Mouse (Mus musculus): Measurements from ENCODE around the gene Oscp1. TPM values are rescaled to one million over a fixed set of nuclear protein-coding genes. Genes with fewer than 3 reads are reported as not detected.

The Oscp1 gene
- polyA plus RNA-seq, 1 experiment, result 12.8 TPM

GRCm38 (mm10) chr4:126111153-126111549, 52.8 kb downstream of the Oscp1 start:
- H3ac ChIP-seq (ENCODE audit: control insufficient read depth, insufficient read length), result no peak overlapping the region
- peaks cover 87% of the 10 kb centered on the region for H3K79me2 ChIP-seq (ENCODE audit: control insufficient read depth, insufficient read depth)
- no peaks in the 10 kb centered on the region for H3K27me3 ChIP-seq (ENCODE audit: control insufficient read depth, insufficient read depth, insufficient read length)
- TF ChIP-seq CEBPB (IDR thresholded peaks at IDR 0.05; ENCODE audit: insufficient read depth, poor library complexity, severe bottlenecking), result no peak
- TF ChIP-seq E2F4 (IDR thresholded peaks at IDR 0.05; ENCODE audit: insufficient read depth), result no peak
- TF ChIP-seq POLR2AphosphoS2 (IDR thresholded peaks at IDR 0.05; ENCODE audit: insufficient read length, low read depth), result no peak
- TF ChIP-seq TCF12 (IDR thresholded peaks at IDR 0.05; ENCODE audit: insufficient read depth, poor library complexity, severe bottlenecking), result no peak
- peak; percentile 30 to 92 (median 78) for TF ChIP-seq MYOD1 (IDR thresholded peaks at IDR 0.05; ENCODE audit: control insufficient read depth in 1 of 3, insufficient read length in 2 of 3, low read depth in 2 of 3)
- no peak for TF ChIP-seq MAX (IDR thresholded peaks at IDR 0.05; ENCODE audit: low read depth)
- TF ChIP-seq MYOG (IDR thresholded peaks at IDR 0.05; ENCODE audit: control insufficient read depth in 1 of 3, insufficient read depth in 1 of 3, insufficient read length in 2 of 3, low read depth in 2 of 3), result peak in 1 of 3 experiments; percentile 20
- TF ChIP-seq SRF (IDR thresholded peaks at IDR 0.05; ENCODE audit: control insufficient read depth, insufficient read length, low read depth), result no peak
- no peak for TF ChIP-seq REST (IDR thresholded peaks at IDR 0.05; ENCODE audit: insufficient read depth, insufficient read length)
- peak overlapping the region; percentile 92 for H3K4me2 ChIP-seq (ENCODE audit: low read depth)
- H3K4me3 ChIP-seq, result peak overlapping the region; percentile 8
- H3K36me3 ChIP-seq (ENCODE audit: control insufficient read depth, insufficient read depth), result peaks cover 7% of the 10 kb centered on the region

GRCm38 (mm10) chr4:126113243-126113642, 54.9 kb downstream of the Oscp1 start:
- peaks cover 85% of the 10 kb centered on the region for H3K79me2 ChIP-seq (ENCODE audit: control insufficient read depth, insufficient read depth)
- TF ChIP-seq MYOD1 (IDR thresholded peaks at IDR 0.05; ENCODE audit: control insufficient read depth in 1 of 3, insufficient read length in 2 of 3, low read depth in 2 of 3) (peak in 2 of 3 experiments; percentile 64 to 75), TCF3 (IDR thresholded peaks at IDR 0.05; ENCODE audit: insufficient read length, low read depth) (no peak), POLR2AphosphoS2 (IDR thresholded peaks at IDR 0.05; ENCODE audit: insufficient read length, low read depth) (no peak), USF1 (IDR thresholded peaks at IDR 0.05; ENCODE audit: low read depth) (no peak), MYOG (IDR thresholded peaks at IDR 0.05; ENCODE audit: control insufficient read depth in 1 of 3, insufficient read depth in 1 of 3, insufficient read length in 2 of 3, low read depth in 2 of 3) (peak; percentile 37 to 75 (median 73)), E2F4 (IDR thresholded peaks at IDR 0.05; ENCODE audit: insufficient read depth) (no peak), MAX (IDR thresholded peaks at IDR 0.05; ENCODE audit: low read depth) (no peak), REST (IDR thresholded peaks at IDR 0.05; ENCODE audit: insufficient read depth, insufficient read length) (no peak), SRF (IDR thresholded peaks at IDR 0.05; ENCODE audit: control insufficient read depth, insufficient read length, low read depth) (no peak), TCF12 (IDR thresholded peaks at IDR 0.05; ENCODE audit: insufficient read depth, poor library complexity, severe bottlenecking) (no peak), CEBPB (IDR thresholded peaks at IDR 0.05; ENCODE audit: insufficient read depth, poor library complexity, severe bottlenecking) (no peak)
- no peak overlapping the region for H3ac ChIP-seq (ENCODE audit: control insufficient read depth, insufficient read length)
- H3K4me3 ChIP-seq, result no peak overlapping the region
- H3K27me3 ChIP-seq (ENCODE audit: control insufficient read depth, insufficient read depth, insufficient read length), result no peaks in the 10 kb centered on the region
- H3K4me2 ChIP-seq (ENCODE audit: low read depth), result no peak overlapping the region
- peaks cover 7% of the 10 kb centered on the region for H3K36me3 ChIP-seq (ENCODE audit: control insufficient read depth, insufficient read depth)

- Histone ChIP-seq H3ac (ENCODE audit: control insufficient read depth, insufficient read length) (no peak overlapping the region), H3K79me2 (ENCODE audit: control insufficient read depth, insufficient read depth) (peaks cover 85% of the 10 kb centered on the region), H3K36me3 (ENCODE audit: control insufficient read depth, insufficient read depth) (peaks cover 7% of the 10 kb centered on the region), H3K27me3 (ENCODE audit: control insufficient read depth, insufficient read depth, insufficient read length) (no peaks in the 10 kb centered on the region), H3K4me2 (ENCODE audit: low read depth) (peak overlapping the region; percentile 7), H3K4me3 (no peak overlapping the region)
- TF ChIP-seq MAX (IDR thresholded peaks at IDR 0.05; ENCODE audit: low read depth), result no peak
These were observed 55.6 kb downstream of the Oscp1 start for GRCm38 (mm10) chr4:126113943-126114342.

- H3K27me3 ChIP-seq (ENCODE audit: control insufficient read depth, insufficient read depth, insufficient read length), result no peaks in the 10 kb centered on the region
- peaks cover 90% of the 10 kb centered on the region for H3K79me2 ChIP-seq (ENCODE audit: control insufficient read depth, insufficient read depth)
- H3K36me3 ChIP-seq (ENCODE audit: control insufficient read depth, insufficient read depth), result peaks cover 7% of the 10 kb centered on the region
- no peak overlapping the region for H3K4me3 ChIP-seq
- no peak for TF ChIP-seq POLR2A (IDR thresholded peaks at IDR 0.05; ENCODE audit: insufficient read length, low read depth)
- peak overlapping the region; percentile 10 for H3K4me2 ChIP-seq (ENCODE audit: low read depth)
- no peak overlapping the region for H3ac ChIP-seq (ENCODE audit: control insufficient read depth, insufficient read length)
These were observed 57.0 kb downstream of the Oscp1 start for GRCm38 (mm10) chr4:126115411-126115810.

GRCm38 (mm10) chr4:126115871-126116521, 57.6 kb downstream of the Oscp1 start:
- Histone ChIP-seq H3K27me3 (ENCODE audit: control insufficient read depth, insufficient read depth, insufficient read length) (no peaks in the 10 kb centered on the region), H3ac (ENCODE audit: control insufficient read depth, insufficient read length) (no peak overlapping the region), H3K4me2 (ENCODE audit: low read depth) (peak overlapping the region; percentile 10), H3K79me2 (ENCODE audit: control insufficient read depth, insufficient read depth) (peaks cover 96% of the 10 kb centered on the region), H3K36me3 (ENCODE audit: control insufficient read depth, insufficient read depth) (peaks cover 12% of the 10 kb centered on the region), H3K4me3 (no peak overlapping the region)
- no peak for TF ChIP-seq REST (IDR thresholded peaks at IDR 0.05; ENCODE audit: insufficient read depth, insufficient read length)
- peak; percentile 70 to 90 (median 83) for TF ChIP-seq MYOG (IDR thresholded peaks at IDR 0.05; ENCODE audit: control insufficient read depth in 1 of 3, insufficient read depth in 1 of 3, insufficient read length in 2 of 3, low read depth in 2 of 3)
- TF ChIP-seq POLR2A (IDR thresholded peaks at IDR 0.05; ENCODE audit: insufficient read length, low read depth), result no peak
- TF ChIP-seq MYOD1 (IDR thresholded peaks at IDR 0.05; ENCODE audit: control insufficient read depth in 1 of 3, insufficient read length in 2 of 3, low read depth in 2 of 3), result peak in 2 of 3 experiments; percentile 91 to 93
- peak; percentile 59 for TF ChIP-seq TCF12 (IDR thresholded peaks at IDR 0.05; ENCODE audit: insufficient read depth, poor library complexity, severe bottlenecking)
- peak; percentile 71 for TF ChIP-seq TCF3 (IDR thresholded peaks at IDR 0.05; ENCODE audit: insufficient read length, low read depth)
